Comparison of ENCODE assay signal across 14 mouse cellular contexts in genomic region chr7:28490903-28491302, GRCm38 (mm10). TPM values are rescaled to one million over a fixed set of nuclear protein-coding genes. Genes with fewer than 3 reads are reported as not detected.
A peak's percentile ranks its signal among the peaks of the same experiment; 100 is the strongest.
DNase-seq lines count a peak whose midpoint lies in the region; ATAC-seq and TF ChIP-seq lines count a peak whose summit lies in the region.
"Had no signal": no experiment of that assay in that cellular context is flagged by ENCODE, and none has a peak within 500 bp of the region (broad histone marks: within the 10 kb centered on the region; RNA-seq: fewer than 3 reads in every experiment).

No protein-coding gene starts in this region.

- no peak for ATAC-seq in lung, embryonic 15.5 days (ENCODE audit: borderline replicate concordance, extremely low read depth, low FRiP score, low TSS enrichment)
- no peak for ATAC-seq in hindbrain, postnatal 0 days
- ATAC-seq in neural tube, embryonic 13.5 days (ENCODE audit: low read depth): no peak
- ATAC-seq: inflammation-experienced regulatory T-cells, adult 6 months had no signal

- H3K36me3 ChIP-seq in lung, embryonic 15.5 days: no peaks in the 10 kb centered on the region
- no peaks in the 10 kb centered on the region for H3K36me3 ChIP-seq in hindbrain, postnatal 0 days (ENCODE audit: insufficient read depth, low read length)
- H3K36me3 ChIP-seq in neural tube, embryonic 13.5 days: no peaks in the 10 kb centered on the region

- H3K27me3 ChIP-seq in lung, embryonic 15.5 days: peaks cover 2% of the 10 kb centered on the region
- no peaks in the 10 kb centered on the region for H3K27me3 ChIP-seq in hindbrain, postnatal 0 days (ENCODE audit: insufficient read depth, low read length)
- peaks cover 25% of the 10 kb centered on the region for H3K27me3 ChIP-seq in neural tube, embryonic 13.5 days

- no peaks in the 10 kb centered on the region for H3K9me3 ChIP-seq in lung, embryonic 15.5 days
- H3K9me3 ChIP-seq in hindbrain, postnatal 0 days (ENCODE audit: low read length): no peaks in the 10 kb centered on the region
- no peaks in the 10 kb centered on the region for H3K9me3 ChIP-seq in neural tube, embryonic 13.5 days

- WGBS in lung, embryonic 15.5 days: 25% methylated on average over 14 of the region's 14 CpGs
- 49% methylated on average over 14 of the region's 14 CpGs for WGBS in hindbrain, postnatal 0 days
- WGBS in neural tube, embryonic 13.5 days: 32% methylated on average over 14 of the region's 14 CpGs

- peak; percentile 8; the same call in 1 of the 2 replicates for TF ChIP-seq CTCF in hindbrain, postnatal 0 days (IDR thresholded peaks at IDR 0.05; ENCODE audit: low read depth)

- H3K4me2 ChIP-seq in lung, embryonic 15.5 days: peak overlapping the region; percentile 20; the same call in 1 of the 2 replicates
- peak overlapping the region; percentile 26 for H3K4me2 ChIP-seq in hindbrain, postnatal 0 days (ENCODE audit: low read depth, low read length)
- H3K4me2 ChIP-seq in neural tube, embryonic 13.5 days: peak overlapping the region; percentile 16; the same call in 1 of the 2 replicates

- no peak overlapping the region for H3K4me3 ChIP-seq in lung, embryonic 15.5 days
- H3K4me3 ChIP-seq in hindbrain, postnatal 0 days (ENCODE audit: low read length): no peak overlapping the region
- H3K4me3 ChIP-seq in neural tube, embryonic 13.5 days: no peak overlapping the region

- DNase-seq in cerebellum, postnatal 10 days: peak; percentile 17 to 36
- no peak for DNase-seq in cerebellum, adult 9-11 months
- DNase-seq in lung, postnatal 25 days (ENCODE audit: low spot score): no peak
- no peak for DNase-seq in hindbrain, postnatal 0 days (ENCODE audit: low spot score)
- DNase-seq in lung, postnatal 14 days: no peak
- DNase-seq in lung, adult 18-20 months: no peak

- no peak overlapping the region for H3K27ac ChIP-seq in lung, embryonic 15.5 days
- H3K27ac ChIP-seq in hindbrain, postnatal 0 days: no peak overlapping the region
- H3K27ac ChIP-seq in neural tube, embryonic 13.5 days (replicated peaks): no peak overlapping the region

- no peaks in the 10 kb centered on the region for H3K4me1 ChIP-seq in lung, embryonic 15.5 days
- 0 out of 2 replicates have a peak, but pooled peaks cover 7% of the 10 kb centered on the region for H3K4me1 ChIP-seq in hindbrain, postnatal 0 days (ENCODE audit: insufficient read depth, low read length)
- peaks cover 15% of the 10 kb centered on the region for H3K4me1 ChIP-seq in neural tube, embryonic 13.5 days (replicated peaks)

- no peak overlapping the region for H3K9ac ChIP-seq in lung, embryonic 15.5 days
- no peak overlapping the region for H3K9ac ChIP-seq in hindbrain, postnatal 0 days (replicated peaks; ENCODE audit: low read length)
- H3K9ac ChIP-seq in neural tube, embryonic 13.5 days: no peak overlapping the region

RNA-seq across cellular contexts. Expression of gene Ifnl2, which starts 19.4 kb away (rescaled TPM):
- polyA plus RNA-seq in lung, embryonic 15.5 days (2015; fragmentation: Nextera tagmentation; extraction: Ambion mirVana): not detected in 2 replicates
- total RNA-seq in hindbrain, postnatal 0 days (2014; rRNA removed): not detected in 2 replicates
- not detected in 2 replicates for polyA plus RNA-seq in hindbrain, postnatal 0 days (2015; fragmentation: Nextera tagmentation; extraction: Ambion mirVana)
- polyA plus RNA-seq in neural tube, embryonic 13.5 days (2015; fragmentation: Nextera tagmentation; extraction: Ambion mirVana): not detected in 2 replicates
- total RNA-seq: adrenal gland, postnatal 14 days had no signal
- polyA plus RNA-seq: C2C12; inflammation-experienced regulatory T-cells, adult 6 months; limb, embryonic 14.5 days; neural tube, embryonic 11.5 days; urinary bladder, adult 2 months had no signal

RNA-seq across cellular contexts. Expression of gene Ifnl3, which starts 31.7 kb away (rescaled TPM):
- not detected in 2 replicates for polyA plus RNA-seq in lung, embryonic 15.5 days (2015; fragmentation: Nextera tagmentation; extraction: Ambion mirVana)
- not detected in 2 replicates for total RNA-seq in hindbrain, postnatal 0 days (2014; rRNA removed)
- not detected in 2 replicates for polyA plus RNA-seq in hindbrain, postnatal 0 days (2015; fragmentation: Nextera tagmentation; extraction: Ambion mirVana)
- not detected in 2 replicates for polyA plus RNA-seq in neural tube, embryonic 13.5 days (2015; fragmentation: Nextera tagmentation; extraction: Ambion mirVana)
- total RNA-seq: adrenal gland, postnatal 14 days had no signal
- polyA plus RNA-seq: C2C12; inflammation-experienced regulatory T-cells, adult 6 months; limb, embryonic 14.5 days; neural tube, embryonic 11.5 days; urinary bladder, adult 2 months had no signal

RNA-seq across cellular contexts. Expression of gene Lrfn1, which starts 39.1 kb away (rescaled TPM):
- polyA plus RNA-seq in lung, embryonic 15.5 days (2015; fragmentation: Nextera tagmentation; extraction: Ambion mirVana): 3.1 and 3.8 TPM in 2 replicates
- 140 and 160 TPM in 2 replicates for total RNA-seq in hindbrain, postnatal 0 days (2014; rRNA removed)
- 15.5 and 18.0 TPM in 2 replicates for polyA plus RNA-seq in hindbrain, postnatal 0 days (2015; fragmentation: Nextera tagmentation; extraction: Ambion mirVana)
- 14.1 and 15.2 TPM in 2 replicates for polyA plus RNA-seq in neural tube, embryonic 13.5 days (2015; fragmentation: Nextera tagmentation; extraction: Ambion mirVana)
- polyA plus RNA-seq: C2C12 had no signal

RNA-seq across cellular contexts. Expression of gene Sycn, which starts 49.8 kb away (rescaled TPM):
- polyA plus RNA-seq in lung, embryonic 15.5 days (2015; fragmentation: Nextera tagmentation; extraction: Ambion mirVana): 0.53 TPM in 1 of 2 replicates, not detected in the other
- not detected in 2 replicates for total RNA-seq in hindbrain, postnatal 0 days (2014; rRNA removed)
- polyA plus RNA-seq in hindbrain, postnatal 0 days (2015; fragmentation: Nextera tagmentation; extraction: Ambion mirVana): not detected in 2 replicates
- not detected in 2 replicates for polyA plus RNA-seq in neural tube, embryonic 13.5 days (2015; fragmentation: Nextera tagmentation; extraction: Ambion mirVana)
- total RNA-seq: adrenal gland, postnatal 14 days had no signal
- polyA plus RNA-seq: C2C12; inflammation-experienced regulatory T-cells, adult 6 months; neural tube, embryonic 11.5 days; urinary bladder, adult 2 months had no signal

RNA-seq across cellular contexts. Expression of gene Gmfg, which starts 53.7 kb away (rescaled TPM):
- 36.5 and 38.9 TPM in 2 replicates for polyA plus RNA-seq in lung, embryonic 15.5 days (2015; fragmentation: Nextera tagmentation; extraction: Ambion mirVana)
- 0.16 and 2.9 TPM in 2 replicates for total RNA-seq in hindbrain, postnatal 0 days (2014; rRNA removed)
- polyA plus RNA-seq in hindbrain, postnatal 0 days (2015; fragmentation: Nextera tagmentation; extraction: Ambion mirVana): 5.5 and 6.2 TPM in 2 replicates
- 5.3 and 6.0 TPM in 2 replicates for polyA plus RNA-seq in neural tube, embryonic 13.5 days (2015; fragmentation: Nextera tagmentation; extraction: Ambion mirVana)
- polyA plus RNA-seq: C2C12 had no signal

Comparison
In these comparisons a context has a peak if more than half of its experiments do, and no peak if none do; other contexts are left out.
1. DNase-seq: peak in cerebellum, postnatal 10 days (2 of 2); none in cerebellum, adult 9-11 months (single experiment), lung, postnatal 25 days (single experiment), hindbrain, postnatal 0 days (single experiment), lung, postnatal 14 days (single experiment) and lung, adult 18-20 months (0 of 2).
2. Peak in every context shown above with its lines, with median percentiles within 50 percentile points of each other: H3K4me2 ChIP-seq.